Mouse (Mus musculus) G1E (cell line): ENCODE measurements around the gene Parp16.
"Not testable (repeated sequence)": the region's sequence is repeated elsewhere in the genome, so short reads cannot be mapped to it uniquely, and the experiment has no call there.

Experiments used
- CTCF ChIP-seq: IDR thresholded peaks from 2 replicates; pipeline ENCODE4 v1.5.1; 2012; ENCODE audit warnings: low read depth, low read length, inconsistent platforms, mixed read lengths
- GATA1 ChIP-seq: IDR thresholded peaks from 2 replicates; pipeline ENCODE4 v1.6.1; 2012; ENCODE audit warnings: borderline replicate concordance, low read length, inconsistent platforms, mixed read lengths

GRCm38 (mm10) chr9:65207041-65207815 lies 12.1 kb downstream of the Parp16 start:
- not testable (repeated sequence) for TF ChIP-seq GATA1, CTCF
